Mouse (Mus musculus): Measurements from ENCODE around the gene Ddit4l. TPM values are rescaled to one million over a fixed set of nuclear protein-coding genes. Genes with fewer than 3 reads are reported as not detected.

The Ddit4l gene
- polyA plus RNA-seq, 1 experiment from 2014 or later: 13.8 TPM

- Histone ChIP-seq H3K27ac (no peak overlapping the region), H3K4me1 (peaks cover 7% of the 10 kb centered on the region), H3K9me3 (no peaks in the 10 kb centered on the region; the same call in 1 of the 2 replicates), H3K27me3 (peaks cover 21% of the 10 kb centered on the region), H3K9ac (peak overlapping the region; percentile 31), H3K4me2 (peak overlapping the region; percentile 94), H3K4me3 (peak overlapping the region; percentile 57), H3K36me3 (no peaks in the 10 kb centered on the region)
- ATAC-seq (ENCODE audit: insufficient number of reproducible peaks, low FRiP score, low TSS enrichment, low read depth): no peak; the same call in 1 of the 2 replicates
- 29% methylated on average over 14 of the region's 14 CpGs for WGBS
These were observed 1.6 kb downstream of the Ddit4l start for GRCm38 (mm10) chr3:137622895-137623580.

GRCm38 (mm10) chr3:137623581-137624362, 2.4 kb downstream of the Ddit4l start:
- H3K27ac ChIP-seq: no peak overlapping the region
- H3K4me2 ChIP-seq: peak overlapping the region; percentile 94
- peak; percentile 78 for ATAC-seq (ENCODE audit: insufficient number of reproducible peaks, low FRiP score, low TSS enrichment, low read depth)
- H3K9me3 ChIP-seq: no peaks in the 10 kb centered on the region; the same call in 1 of the 2 replicates
- no peaks in the 10 kb centered on the region for H3K36me3 ChIP-seq
- peaks cover 7% of the 10 kb centered on the region for H3K4me1 ChIP-seq
- peaks cover 21% of the 10 kb centered on the region for H3K27me3 ChIP-seq
- H3K4me3 ChIP-seq: peak overlapping the region; percentile 57
- H3K9ac ChIP-seq: peak overlapping the region; percentile 31
- WGBS: under 1% methylated on average over 42 of the region's 47 CpGs

- Histone ChIP-seq H3K27ac (no peak overlapping the region), H3K4me2 (no peak overlapping the region), H3K36me3 (no peaks in the 10 kb centered on the region), H3K9ac (no peak overlapping the region), H3K4me3 (no peak overlapping the region), H3K4me1 (peaks cover 7% of the 10 kb centered on the region), H3K9me3 (no peaks in the 10 kb centered on the region; the same call in 1 of the 2 replicates), H3K27me3 (peaks cover 21% of the 10 kb centered on the region)
- no peak for ATAC-seq (ENCODE audit: insufficient number of reproducible peaks, low FRiP score, low TSS enrichment, low read depth)
- WGBS: 67% methylated on average over 5 of the region's 5 CpGs
These were observed 3.6 kb downstream of the Ddit4l start for GRCm38 (mm10) chr3:137625054-137625453.

- Histone ChIP-seq H3K27me3 (no peaks in the 10 kb centered on the region), H3K4me1 (no peaks in the 10 kb centered on the region), H3K9me3 (no peaks in the 10 kb centered on the region), H3K36me3 (no peaks in the 10 kb centered on the region), H3K27ac (no peak overlapping the region), H3K4me2 (no peak overlapping the region), H3K9ac (no peak overlapping the region), H3K4me3 (no peak overlapping the region)
- no peak for ATAC-seq (ENCODE audit: insufficient number of reproducible peaks, low FRiP score, low TSS enrichment, low read depth)
- WGBS: 84% methylated on average over 10 of the region's 10 CpGs
These were observed 12.3 kb downstream of the Ddit4l start for GRCm38 (mm10) chr3:137633726-137634125.

- H3K4me1 ChIP-seq: no peaks in the 10 kb centered on the region
- 91% methylated on average over 4 of the region's 4 CpGs for WGBS
- no peak overlapping the region for H3K9ac ChIP-seq
These were observed 15.2 kb downstream of the Ddit4l start for GRCm38 (mm10) chr3:137636571-137636970.

GRCm38 (mm10) chr3:137641238-137641637, 19.8 kb downstream of the Ddit4l start:
- no peak overlapping the region for H3K9ac ChIP-seq
- H3K9me3 ChIP-seq: no peaks in the 10 kb centered on the region
- H3K4me2 ChIP-seq: no peak overlapping the region
- 75% methylated on average over 5 of the region's 5 CpGs for WGBS
- no peaks in the 10 kb centered on the region for H3K36me3 ChIP-seq
- H3K27me3 ChIP-seq: no peaks in the 10 kb centered on the region
- H3K4me1 ChIP-seq: no peaks in the 10 kb centered on the region
- no peak for ATAC-seq (ENCODE audit: insufficient number of reproducible peaks, low FRiP score, low TSS enrichment, low read depth)
- no peak overlapping the region for H3K4me3 ChIP-seq
- no peak overlapping the region for H3K27ac ChIP-seq

More at GRCm38 (mm10) chr3:137636571-137636970, 15.2 kb downstream of the Ddit4l start:
- Histone ChIP-seq H3K27me3 (no peaks in the 10 kb centered on the region), H3K36me3 (no peaks in the 10 kb centered on the region), H3K4me3 (no peak overlapping the region), H3K9me3 (no peaks in the 10 kb centered on the region), H3K4me2 (no peak overlapping the region), H3K27ac (no peak overlapping the region)
- ATAC-seq (ENCODE audit: insufficient number of reproducible peaks, low FRiP score, low TSS enrichment, low read depth): no peak

GRCm38 (mm10) chr3:137642137-137642536, 20.7 kb downstream of the Ddit4l start:
- H3K36me3 ChIP-seq: no peaks in the 10 kb centered on the region
- no peaks in the 10 kb centered on the region for H3K9me3 ChIP-seq
- H3K27ac ChIP-seq: no peak overlapping the region
- H3K9ac ChIP-seq: no peak overlapping the region
- ATAC-seq (ENCODE audit: insufficient number of reproducible peaks, low FRiP score, low TSS enrichment, low read depth): no peak
- 21% methylated on average over 8 of the region's 8 CpGs for WGBS
- H3K4me2 ChIP-seq: no peak overlapping the region
- no peaks in the 10 kb centered on the region for H3K4me1 ChIP-seq
- no peaks in the 10 kb centered on the region for H3K27me3 ChIP-seq
- H3K4me3 ChIP-seq: no peak overlapping the region

- Histone ChIP-seq H3K9me3 (no peaks in the 10 kb centered on the region), H3K27me3 (no peaks in the 10 kb centered on the region), H3K36me3 (no peaks in the 10 kb centered on the region), H3K4me3 (no peak overlapping the region), H3K4me1 (no peaks in the 10 kb centered on the region), H3K27ac (no peak overlapping the region), H3K4me2 (no peak overlapping the region), H3K9ac (no peak overlapping the region)
- 76% methylated on average over 3 of the region's 3 CpGs for WGBS
- no peak for ATAC-seq (ENCODE audit: insufficient number of reproducible peaks, low FRiP score, low TSS enrichment, low read depth)
These were observed 21.2 kb downstream of the Ddit4l start for GRCm38 (mm10) chr3:137642568-137642967.

- Histone ChIP-seq H3K27ac (no peak overlapping the region), H3K27me3 (no peaks in the 10 kb centered on the region), H3K4me2 (no peak overlapping the region), H3K4me1 (no peaks in the 10 kb centered on the region), H3K36me3 (no peaks in the 10 kb centered on the region), H3K9me3 (no peaks in the 10 kb centered on the region), H3K9ac (no peak overlapping the region), H3K4me3 (no peak overlapping the region)
- no peak for ATAC-seq (ENCODE audit: insufficient number of reproducible peaks, low FRiP score, low TSS enrichment, low read depth)
- WGBS: 90% methylated on average over 3 of the region's 3 CpGs
These were observed 22.7 kb downstream of the Ddit4l start for GRCm38 (mm10) chr3:137644081-137644480.

- WGBS: 14% methylated on average over 6 of the region's 6 CpGs
- no peak overlapping the region for H3K4me3 ChIP-seq
- no peak overlapping the region for H3K27ac ChIP-seq
These were observed 23.5 kb downstream of the Ddit4l start for GRCm38 (mm10) chr3:137644947-137645346.

GRCm38 (mm10) chr3:137647427-137648100, 26.2 kb downstream of the Ddit4l start:
- Histone ChIP-seq H3K4me3 (no peak overlapping the region), H3K36me3 (no peaks in the 10 kb centered on the region), H3K27ac (no peak overlapping the region), H3K9ac (no peak overlapping the region), H3K27me3 (no peaks in the 10 kb centered on the region), H3K9me3 (no peaks in the 10 kb centered on the region), H3K4me1 (no peaks in the 10 kb centered on the region), H3K4me2 (no peak overlapping the region)
- WGBS: 31% methylated on average over 12 of the region's 12 CpGs
- ATAC-seq (ENCODE audit: insufficient number of reproducible peaks, low FRiP score, low TSS enrichment, low read depth): 0 out of 2 replicates have a peak, but pooled peaks have one; percentile 40

More at GRCm38 (mm10) chr3:137644947-137645346, 23.5 kb downstream of the Ddit4l start:
- Histone ChIP-seq H3K36me3 (no peaks in the 10 kb centered on the region), H3K27me3 (no peaks in the 10 kb centered on the region), H3K4me2 (no peak overlapping the region), H3K9me3 (no peaks in the 10 kb centered on the region), H3K9ac (no peak overlapping the region), H3K4me1 (no peaks in the 10 kb centered on the region)
- no peak for ATAC-seq (ENCODE audit: insufficient number of reproducible peaks, low FRiP score, low TSS enrichment, low read depth)

GRCm38 (mm10) chr3:137649112-137649511, 27.7 kb downstream of the Ddit4l start:
- Histone ChIP-seq H3K4me3 (no peak overlapping the region), H3K4me2 (no peak overlapping the region), H3K4me1 (no peaks in the 10 kb centered on the region), H3K9ac (no peak overlapping the region), H3K36me3 (no peaks in the 10 kb centered on the region), H3K9me3 (no peaks in the 10 kb centered on the region), H3K27ac (no peak overlapping the region), H3K27me3 (no peaks in the 10 kb centered on the region)
- 54% methylated on average over 5 of the region's 5 CpGs for WGBS
- no peak for ATAC-seq (ENCODE audit: insufficient number of reproducible peaks, low FRiP score, low TSS enrichment, low read depth)

Data from limb, embryonic 15.5 days (tissue).